Mouse (Mus musculus): ENCODE measurements around the gene Foxred1.

Foxred1 gene

DNA sequence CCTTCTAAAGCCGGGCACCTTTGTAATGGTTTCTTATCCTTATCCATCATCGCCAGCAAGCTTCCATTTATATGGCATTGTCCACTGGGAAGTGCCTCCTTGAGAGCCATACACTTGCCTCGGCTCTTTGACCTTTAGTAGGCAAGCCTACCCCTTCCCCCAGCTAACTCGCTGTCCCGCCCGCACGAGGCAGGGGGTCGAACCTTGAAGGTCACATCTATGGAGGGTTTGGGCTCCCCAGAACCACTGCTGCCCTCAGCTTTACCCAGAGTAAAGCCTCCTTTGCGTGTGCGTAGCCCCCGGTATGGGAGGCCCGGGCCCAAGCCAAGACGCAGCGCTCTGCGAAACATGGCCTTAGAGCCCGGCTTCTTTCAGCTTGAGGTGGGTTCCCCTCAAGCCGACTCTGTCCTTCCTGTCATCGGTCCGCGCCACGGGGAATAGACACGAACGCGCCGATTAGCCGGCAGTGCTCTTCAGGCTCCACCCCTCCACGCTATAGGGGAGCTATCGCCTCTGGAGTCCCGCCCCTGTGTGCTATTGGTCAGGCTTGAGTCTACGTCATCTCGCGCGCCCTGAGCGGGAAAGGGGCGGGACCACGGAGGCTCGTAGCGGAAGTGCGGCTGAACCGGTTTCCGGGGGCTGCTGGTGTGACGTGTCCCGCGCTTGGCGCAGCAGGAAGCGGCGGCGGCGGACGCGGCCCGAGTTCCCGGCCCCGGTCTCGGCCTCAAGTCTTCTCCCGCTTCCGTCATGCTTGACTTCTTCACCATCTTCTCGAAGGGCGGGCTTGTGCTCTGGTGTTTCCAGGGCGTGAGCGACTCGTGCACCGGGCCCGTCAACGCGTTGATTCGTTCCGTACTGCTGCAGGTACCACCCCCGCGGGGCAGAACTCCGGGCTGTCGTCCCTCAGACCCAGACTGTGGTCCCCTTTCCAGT lies at the start of gene Foxred1:
Foxred1 (minus strand) TSS at position 514 of the 933 bp plus-strand sequence.
- DNase-seq (ENCODE audit: inconsistent age in 2 of 2, low spot score in 1 of 2) = peak; percentile 99 to 100

DNA sequence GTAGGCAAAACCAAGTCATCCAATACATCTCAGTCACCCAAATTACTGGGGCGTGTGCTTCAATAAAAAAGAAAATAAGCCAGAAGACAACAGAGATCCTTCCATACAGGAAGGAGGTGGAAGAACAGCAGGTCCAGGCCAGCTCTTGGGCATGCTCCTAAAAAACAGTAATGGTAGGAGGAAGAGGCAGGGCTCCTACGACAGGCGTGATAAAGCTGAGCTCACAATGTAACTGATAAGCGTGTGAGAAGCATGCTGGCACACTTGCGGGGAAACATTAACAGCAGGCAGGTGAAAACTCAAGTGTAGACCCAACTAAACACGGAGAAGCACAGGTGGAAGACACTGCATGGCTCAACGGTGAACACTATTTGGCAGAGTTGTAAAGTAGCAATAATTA lies 46.5 kb upstream of the Foxred1 start:
- DNase-seq (ENCODE audit: inconsistent age in 2 of 2, low spot score in 1 of 2) = no peak

DNA sequence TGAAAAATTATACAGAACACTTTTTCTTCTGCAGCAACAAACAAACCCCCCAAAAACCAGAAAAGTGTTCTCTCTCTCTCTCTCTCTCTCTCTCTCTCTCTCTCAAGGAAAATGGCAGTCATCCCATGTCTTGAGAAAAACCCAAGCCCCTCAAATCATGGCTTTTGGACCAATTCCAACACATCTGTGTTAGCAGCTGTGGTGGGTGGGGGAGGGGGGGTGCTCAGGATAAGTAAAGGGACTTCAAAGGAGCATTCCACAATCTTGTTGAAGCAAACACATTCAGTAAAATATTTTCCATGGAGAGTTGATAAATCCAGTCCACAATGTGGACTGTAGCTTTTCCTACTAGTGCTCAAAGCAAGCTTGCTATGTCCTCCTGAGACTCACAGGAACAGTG lies 38.6 kb upstream of the Foxred1 start:
- no peak for DNase-seq (ENCODE audit: inconsistent age in 2 of 2, low spot score in 1 of 2)

GRCm38 (mm10) chr9:35247405-35247804 lies 36.5 kb upstream of the Foxred1 start:
- DNase-seq (ENCODE audit: inconsistent age in 2 of 2, low spot score in 1 of 2) = no peak

DNA sequence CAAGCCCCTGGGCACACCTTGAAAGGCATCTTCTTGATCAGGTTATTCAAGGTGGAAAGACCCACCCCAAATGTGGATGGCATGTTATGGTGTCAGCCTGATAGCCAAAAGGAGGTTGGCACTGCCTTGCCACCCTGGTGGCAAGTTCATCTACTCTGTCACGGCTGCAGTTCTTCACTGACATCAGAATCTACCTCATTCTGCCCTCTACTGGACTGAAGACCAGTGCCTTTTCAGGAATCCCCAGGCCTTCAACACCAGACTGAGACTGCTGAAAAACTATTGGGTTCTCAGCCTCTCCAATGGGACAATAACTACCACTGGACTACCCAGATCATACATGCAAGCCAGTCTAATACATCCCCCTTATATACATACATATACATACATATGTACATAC lies 28.9 kb upstream of the Foxred1 start:
- no peak for DNase-seq (ENCODE audit: inconsistent age in 2 of 2, low spot score in 1 of 2)

- DNase-seq (ENCODE audit: inconsistent age in 2 of 2, low spot score in 1 of 2) = no peak
Measured at GRCm38 (mm10) chr9:35238915-35239571, 28.2 kb upstream of the Foxred1 start.

GRCm38 (mm10) chr9:35238371-35238770 lies 27.5 kb upstream of the Foxred1 start:
- DNase-seq (ENCODE audit: inconsistent age in 2 of 2, low spot score in 1 of 2) = no peak

- no peak for DNase-seq (ENCODE audit: inconsistent age in 2 of 2, low spot score in 1 of 2)
Measured at GRCm38 (mm10) chr9:35235996-35236395, 25.1 kb upstream of the Foxred1 start.

- no peak for DNase-seq (ENCODE audit: inconsistent age in 2 of 2, low spot score in 1 of 2)
Measured at GRCm38 (mm10) chr9:35228671-35229070, 17.8 kb upstream of the Foxred1 start.

GRCm38 (mm10) chr9:35223466-35223865 lies 12.6 kb upstream of the Foxred1 start:
- DNase-seq (ENCODE audit: inconsistent age in 2 of 2, low spot score in 1 of 2) = no peak

DNA sequence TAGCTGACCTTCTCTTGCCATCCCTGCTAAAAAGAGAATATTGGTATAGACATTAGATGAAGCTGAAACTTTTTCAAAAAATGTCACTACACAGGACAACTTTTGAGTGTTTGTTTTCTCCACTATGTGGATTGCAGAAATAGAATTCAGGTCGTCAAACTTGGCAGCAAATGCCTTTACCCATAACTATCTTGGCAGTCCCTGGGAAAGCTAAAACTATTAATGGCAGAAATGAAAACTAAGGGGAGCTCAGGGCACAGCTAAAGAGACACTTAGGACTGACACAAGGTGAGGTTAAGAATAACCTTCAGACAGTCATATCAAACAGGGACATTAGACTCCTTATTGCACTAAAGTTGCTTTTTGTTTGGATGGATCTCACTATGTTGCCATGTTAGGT lies 7.1 kb upstream of the Foxred1 start:
- no peak for DNase-seq (ENCODE audit: inconsistent age in 2 of 2, low spot score in 1 of 2)

GRCm38 (mm10) chr9:35211573-35212511 lies 987 bp upstream of the Foxred1 start:
- no peak for DNase-seq (ENCODE audit: inconsistent age in 2 of 2, low spot score in 1 of 2)

DNA sequence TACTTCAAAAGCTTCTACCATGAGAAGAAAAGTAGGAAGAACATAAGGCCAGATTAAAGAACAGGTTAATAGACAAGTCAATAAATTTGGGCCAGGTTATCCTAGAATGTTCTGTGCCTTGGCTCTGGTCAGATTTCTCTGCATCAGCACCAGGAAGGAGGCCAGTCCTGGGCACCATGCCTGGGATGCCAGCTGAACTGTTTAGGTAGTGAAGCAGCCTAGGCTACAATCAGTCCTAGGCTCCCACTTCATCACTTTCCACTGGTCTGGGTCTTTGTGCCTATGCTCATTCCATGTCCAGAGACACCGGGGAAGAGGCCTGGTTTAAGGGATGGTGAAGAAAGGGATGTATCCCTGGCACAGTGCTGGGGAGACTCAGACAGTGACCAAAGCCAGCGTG lies 6.4 kb downstream of the Foxred1 start:
- no peak for DNase-seq (ENCODE audit: inconsistent age in 2 of 2, low spot score in 1 of 2)

GRCm38 (mm10) chr9:35203536-35203935 lies 7.3 kb downstream of the Foxred1 start:
- no peak for DNase-seq (ENCODE audit: inconsistent age in 2 of 2, low spot score in 1 of 2)

GRCm38 (mm10) chr9:35200529-35201060 lies 10.3 kb downstream of the Foxred1 start:
- no peak for DNase-seq (ENCODE audit: inconsistent age in 2 of 2, low spot score in 1 of 2)

GRCm38 (mm10) chr9:35199772-35200471 lies 10.9 kb downstream of the Foxred1 start, which contains the start of the genes Srpr and Tirap:
Srpr (plus strand) TSS chr9:35200175.
Tirap (minus strand) TSS chr9:35200291.
- peak; percentile 93 to 98 for DNase-seq (ENCODE audit: inconsistent age in 2 of 2, low spot score in 1 of 2)

GRCm38 (mm10) chr9:35198945-35199771 lies 11.7 kb downstream of the Foxred1 start:
- no peak for DNase-seq (ENCODE audit: inconsistent age in 2 of 2, low spot score in 1 of 2)

DNA sequence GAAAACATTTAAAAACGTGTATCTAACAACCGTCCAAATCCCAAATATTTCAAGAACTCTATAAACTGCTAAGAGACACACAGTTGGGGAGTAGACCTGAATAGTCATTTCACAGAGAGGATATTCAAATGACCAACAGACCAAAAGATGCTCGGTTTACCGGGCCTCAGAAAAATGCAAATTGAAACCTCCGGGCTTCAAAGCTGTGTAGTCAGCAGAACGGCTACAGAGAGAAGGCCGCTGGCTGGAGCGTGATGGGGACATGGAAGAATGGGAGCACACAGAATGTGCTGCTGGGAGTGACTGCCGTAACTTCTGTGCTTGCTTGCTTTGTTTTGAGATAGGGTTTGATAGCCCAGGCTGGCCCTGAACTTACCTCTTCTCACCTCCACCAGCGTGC lies 12.5 kb downstream of the Foxred1 start:
- DNase-seq (ENCODE audit: inconsistent age in 2 of 2, low spot score in 1 of 2) = no peak

GRCm38 (mm10) chr9:35197625-35198024 lies 13.2 kb downstream of the Foxred1 start:
- DNase-seq (ENCODE audit: inconsistent age in 2 of 2, low spot score in 1 of 2) = no peak
